Mouse (Mus musculus) CH12F3 (cell line): ENCODE data around the gene Acly.

Experiments
- in situ Hi-C: fragments of 300-500 bp; cut with MboI; formaldehyde crosslinking; loops from 2 replicates; pipeline ENCODE4 v1.14.3; 2020; ENCODE audit warnings: low sequenced_read_pairs

Gene Acly

DNA sequence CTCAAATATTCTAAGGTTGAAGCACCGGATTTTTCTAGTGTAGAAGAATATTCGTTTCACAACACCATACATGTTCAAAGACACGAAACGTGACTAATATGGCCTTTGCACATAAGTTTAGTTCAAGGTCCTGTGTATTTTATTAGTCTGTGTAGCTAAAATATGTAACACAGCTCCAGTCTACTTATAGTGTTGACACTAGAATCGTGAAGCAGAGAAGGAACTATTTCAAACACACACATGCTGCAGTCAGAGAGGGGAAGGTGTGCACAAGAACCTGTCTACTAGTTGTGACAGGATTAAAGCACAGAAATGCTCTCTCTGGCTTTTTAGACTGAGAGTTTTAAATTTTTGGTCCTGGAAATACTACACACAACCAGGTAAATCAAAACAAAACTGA lies 70.1 kb downstream of the Acly start:
- in situ Hi-C loops, result no loop called here

GRCm38 (mm10) chr11:100457247-100457646 lies 70.6 kb downstream of the Acly start:
- in situ Hi-C loops, result no loop called here

DNA sequence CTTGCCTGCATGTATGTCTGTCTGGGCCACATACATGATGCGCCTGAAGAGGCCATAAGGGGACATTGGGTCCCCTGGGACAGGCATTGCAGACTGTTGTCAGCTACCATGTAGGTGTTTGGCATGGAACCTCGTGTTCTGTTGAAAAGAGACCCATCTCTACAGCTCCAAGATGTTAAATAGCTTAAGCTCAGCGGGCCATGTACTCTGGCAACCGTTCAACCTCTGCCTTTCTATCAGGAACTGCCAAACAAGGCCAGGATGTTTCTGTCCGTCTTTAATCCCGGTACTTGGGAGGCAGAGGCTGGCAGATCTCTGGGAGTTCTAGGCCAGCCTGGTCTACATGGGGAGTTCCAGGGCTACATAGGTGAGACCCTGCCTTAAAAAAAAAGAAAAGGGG lies 85.2 kb downstream of the Acly start:
- in situ Hi-C loops, result no loop called here

DNA sequence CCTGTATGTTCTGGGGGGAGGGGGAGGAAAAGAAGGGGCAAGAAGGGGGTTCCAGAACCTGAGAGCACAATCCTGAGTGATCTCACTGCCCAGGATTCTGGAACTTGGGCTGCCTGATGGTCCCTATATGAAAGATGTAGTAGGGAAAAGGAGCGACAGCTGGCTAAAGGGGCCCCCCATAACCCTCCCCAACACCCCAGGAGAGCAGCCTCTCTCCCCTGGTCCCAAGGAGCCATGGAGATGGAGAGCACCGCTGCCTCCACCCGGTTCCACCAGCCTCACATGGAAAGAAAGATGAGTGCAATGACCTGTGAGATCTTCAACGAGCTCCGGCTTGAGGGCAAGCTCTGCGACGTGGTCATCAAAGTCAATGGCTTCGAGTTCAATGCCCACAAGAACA lies 86.0 kb downstream of the Acly start, which contains the start of the genes Nt5c3b and Klhl10:
Nt5c3b (minus strand) TSS at position 12 of the 400 bp plus-strand sequence.
Klhl10 (plus strand) TSS at position 121 of the 400 bp plus-strand sequence.
- in situ Hi-C loops, result no loop called here

- in situ Hi-C loops, result no loop called here
Observed at GRCm38 (mm10) chr11:100440691-100441522, 86.9 kb downstream of the Acly start.

DNA sequence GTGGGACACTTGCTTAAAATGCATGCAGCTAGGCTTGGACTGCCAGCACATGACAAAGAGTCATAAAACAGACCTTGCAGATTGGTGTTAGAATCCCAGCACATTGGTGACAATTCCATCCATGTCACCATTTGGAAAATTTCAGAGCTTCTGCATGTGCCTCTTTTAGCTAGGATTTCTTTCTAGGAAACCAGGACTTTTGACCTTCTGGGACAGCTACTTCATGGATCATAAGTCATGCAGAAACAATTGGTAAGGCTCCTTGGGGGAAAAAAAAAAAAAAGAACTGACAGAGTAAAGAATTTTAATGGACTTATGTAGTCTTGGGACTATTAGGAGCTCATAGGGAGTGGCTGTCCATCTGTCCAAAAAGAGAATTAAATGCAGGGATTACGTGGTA lies 89.9 kb downstream of the Acly start:
- in situ Hi-C loops, result no loop called here

- in situ Hi-C loops, result no loop called here
Observed at GRCm38 (mm10) chr11:100435678-100436246, 92.0 kb downstream of the Acly start.

DNA sequence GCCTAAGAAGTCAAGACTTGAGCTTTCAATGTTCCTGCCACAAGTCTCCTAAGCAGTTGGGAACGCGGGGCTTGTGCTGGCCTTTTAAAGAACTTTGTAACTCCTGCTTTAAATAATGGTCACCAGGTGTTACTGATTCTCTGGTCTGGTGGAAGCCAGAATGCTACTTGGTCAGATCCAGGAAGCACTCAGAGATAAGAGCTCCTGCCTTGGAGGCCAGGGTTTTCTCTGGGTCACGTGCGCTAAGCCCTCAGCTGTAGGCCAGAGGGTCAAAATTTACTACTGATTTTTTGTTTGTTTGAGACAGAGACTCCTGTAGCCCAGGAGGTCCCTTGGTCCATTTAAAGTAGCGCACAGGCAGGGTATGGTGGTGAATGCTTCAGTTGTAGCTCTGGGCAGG lies 95.8 kb downstream of the Acly start:
- in situ Hi-C loops, result no loop called here

DNA sequence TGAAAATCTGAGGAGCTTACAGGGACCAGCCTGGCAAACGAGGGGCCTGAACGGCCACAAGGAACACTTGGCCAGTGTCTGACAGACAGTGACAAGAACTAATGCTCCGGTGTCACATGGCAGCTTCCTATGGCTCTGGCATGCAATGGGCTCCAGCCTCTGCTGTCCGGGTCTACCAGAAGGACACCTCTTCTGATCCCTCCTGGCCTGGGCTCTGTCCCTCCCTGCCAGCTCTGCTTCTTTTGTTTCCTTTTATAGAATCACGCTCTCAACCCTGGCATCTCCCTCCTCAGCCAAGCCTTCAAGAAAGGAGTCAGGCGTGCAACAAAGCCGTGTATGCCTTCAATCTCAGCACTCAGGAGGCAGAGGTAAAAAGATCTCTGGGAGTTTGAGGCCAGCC lies 97.7 kb downstream of the Acly start:
- in situ Hi-C loops, result no loop called here

GRCm38 (mm10) chr11:100428612-100429199 lies 99.1 kb downstream of the Acly start:
- in situ Hi-C loops, result no loop called here

GRCm38 (mm10) chr11:100426820-100427219 lies 101.0 kb downstream of the Acly start:
- in situ Hi-C loops, result no loop called here
